Mouse (Mus musculus) lung, embryonic 16.5 days (tissue): ENCODE data around the gene Ipcef1. TPM values are rescaled to one million over a fixed set of nuclear protein-coding genes. Genes with fewer than 3 reads are reported as not detected.

ENCODE experiments used
- ATAC-seq: fragments of 200-750 bp; cut with Nextera tagmentation; 2 replicates; pipeline ENCODE4 v1.8.0; 2017; ENCODE audit warnings: low read depth, mild to moderate bottlenecking, moderate library complexity
- H3K27ac ChIP-seq: fragments of 300-500 bp; sonication (generic); 2 replicates; pipeline ENCODE4 v1.5.1; 2014; ENCODE audit warnings: mild to moderate bottlenecking, control low read depth, low read length
- H3K27me3 ChIP-seq: fragments of 300-500 bp; sonication (generic); 2 replicates; pipeline ENCODE4 v1.6.1; 2014; ENCODE audit warnings: low read depth, low read length, mixed read lengths; ENCODE audit not compliant: control insufficient read depth, insufficient read depth
- H3K36me3 ChIP-seq: fragments of 300-500 bp; sonication (generic); 2 replicates; pipeline ENCODE4 v1.6.1; 2014; ENCODE audit warnings: low read length; ENCODE audit not compliant: control insufficient read depth, insufficient read depth
- H3K4me1 ChIP-seq: fragments of 300-500 bp; sonication (generic); replicated peaks from 2 replicates; pipeline ENCODE4 v1.6.1; 2014; ENCODE audit warnings: low read length, mixed read lengths; ENCODE audit not compliant: control insufficient read depth, insufficient read depth
- H3K4me2 ChIP-seq: fragments of 300-500 bp; sonication (generic); 2 replicates; pipeline ENCODE4 v1.6.1; 2014; ENCODE audit warnings: low read depth, low read length, control low read depth
- H3K4me3 ChIP-seq: fragments of 300-500 bp; sonication (generic); 2 replicates; pipeline ENCODE4 v1.5.1; 2014; ENCODE audit warnings: mild to moderate bottlenecking, low read length, control low read depth
- H3K9ac ChIP-seq: fragments of 300-500 bp; sonication (generic); 2 replicates; pipeline ENCODE4 v1.6.1; 2014; ENCODE audit warnings: low read length, control low read depth
- H3K9me3 ChIP-seq: fragments of 300-500 bp; sonication (generic); 2 replicates; pipeline ENCODE4 v1.6.1; 2016; ENCODE audit warnings: low read length; ENCODE audit not compliant: control insufficient read depth
- WGBS: fragments of 180-500 bp; shearing (Covaris S2); extraction: QIAGEN DNeasy Blood & Tissue Kit; methylation state at CpG from one replicate; pipeline ENCODE4 v1.1.7; 2014; 5-methylcytosine and 5-hydroxymethylcytosine counted together
- polyA plus RNA-seq: library from polyadenylated mRNA; unstranded; fragments of >200 nt; fragmentation: Nextera tagmentation; extraction: Ambion mirVana; gene quantifications from 2 replicates; pipeline ENCODE4 v1.2.1, GENCODE M21; 2015

Ipcef1 gene
- polyA plus RNA-seq: 0.20 and 0.24 TPM in 2 replicates

- 0 out of 2 replicates have a peak, but pooled peaks have one; percentile 22 for ATAC-seq
- H3K36me3 ChIP-seq: no peaks in the 10 kb centered on the region
- no peaks in the 10 kb centered on the region for H3K9me3 ChIP-seq
- WGBS: 30% methylated on average over 12 of the region's 12 CpGs
- 0 out of 2 replicates have a peak within 1 kb of the TSS, but pooled peaks have one; percentile 29 for H3K9ac ChIP-seq
- H3K27me3 ChIP-seq: no peaks in the 10 kb centered on the region
- H3K27ac ChIP-seq: peak within 1 kb of the TSS; percentile 58
- no peak within 1 kb of the TSS for H3K4me3 ChIP-seq
- H3K4me2 ChIP-seq: peak within 1 kb of the TSS; percentile 15; the same call in 1 of the 2 replicates
- H3K4me1 ChIP-seq: peaks cover 10% of the 10 kb centered on the region; the same call in 1 of the 2 replicates
Measured at GRCm38 (mm10) chr10:7052315-7053017, at the start of gene Ipcef1. TSS of gene Ipcef1 (minus strand) at chr10:7052478.

DNA sequence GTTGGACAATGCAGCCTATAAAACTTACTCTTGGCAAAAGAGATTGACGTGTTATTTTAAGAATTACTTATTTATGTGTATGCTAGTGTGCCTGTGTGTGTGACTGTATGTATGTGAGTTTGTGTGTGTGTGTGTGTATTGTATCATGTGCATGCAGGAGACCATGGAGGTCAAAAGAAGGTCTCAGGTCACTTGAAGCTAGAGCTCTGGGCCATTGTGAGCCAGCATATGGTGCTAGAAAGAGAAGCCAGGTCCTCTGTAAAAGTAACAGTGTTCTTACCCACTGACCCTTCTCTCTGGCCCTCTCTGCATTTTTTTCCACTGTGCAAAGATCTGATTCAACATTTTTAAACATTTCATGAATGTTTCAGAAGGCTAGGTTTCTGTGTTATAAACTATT, 25.7 kb upstream of the Ipcef1 start:
- H3K27ac ChIP-seq: peak overlapping the region; percentile 12; the same call in 1 of the 2 replicates
- no peak overlapping the region for H3K4me2 ChIP-seq

GRCm38 (mm10) chr10:7077389-7077808, 25.1 kb upstream of the Ipcef1 start:
- H3K27ac ChIP-seq: no peak overlapping the region

More for the DNA sequence above, 25.7 kb upstream of the Ipcef1 start:
- H3K9me3 ChIP-seq: no peaks in the 10 kb centered on the region
- no peak overlapping the region for H3K9ac ChIP-seq
- no peak overlapping the region for H3K4me3 ChIP-seq
- H3K4me1 ChIP-seq: no peaks in the 10 kb centered on the region; the same call in 1 of the 2 replicates
- 58% methylated on average over 1 of the region's 1 CpGs for whole genome bisulfite sequencing
- no peak for ATAC-seq
- H3K36me3 ChIP-seq: no peaks in the 10 kb centered on the region
- H3K27me3 ChIP-seq: no peaks in the 10 kb centered on the region

GRCm38 (mm10) chr10:7076662-7077211, 24.5 kb upstream of the Ipcef1 start:
- Histone ChIP-seq H3K9me3 (no peaks in the 10 kb centered on the region), H3K27me3 (no peaks in the 10 kb centered on the region), H3K9ac (no peak overlapping the region), H3K4me1 (no peaks in the 10 kb centered on the region; the same call in 1 of the 2 replicates), H3K4me3 (peak overlapping the region; percentile 19; the same call in 1 of the 2 replicates), H3K4me2 (peak overlapping the region; percentile 45), H3K27ac (peak overlapping the region; percentile 1; the same call in 1 of the 2 replicates), H3K36me3 (no peaks in the 10 kb centered on the region)
- peak; percentile 77 for ATAC-seq
- 32% methylated on average over 7 of the region's 8 CpGs for WGBS

More at GRCm38 (mm10) chr10:7077389-7077808, 25.1 kb upstream of the Ipcef1 start:
- ATAC-seq: peak; percentile 74
- WGBS: 38% methylated on average over 7 of the region's 7 CpGs
- no peaks in the 10 kb centered on the region; the same call in 1 of the 2 replicates for H3K4me1 ChIP-seq
- no peak overlapping the region for H3K9ac ChIP-seq
- no peaks in the 10 kb centered on the region for H3K9me3 ChIP-seq
- no peak overlapping the region for H3K4me3 ChIP-seq
- no peak overlapping the region for H3K4me2 ChIP-seq
- H3K36me3 ChIP-seq: no peaks in the 10 kb centered on the region
- H3K27me3 ChIP-seq: no peaks in the 10 kb centered on the region

GRCm38 (mm10) chr10:7076201-7076600, 23.9 kb upstream of the Ipcef1 start:
- Histone ChIP-seq H3K36me3 (no peaks in the 10 kb centered on the region), H3K27ac (peak overlapping the region; percentile 1; the same call in 1 of the 2 replicates), H3K4me2 (peak overlapping the region; percentile 45), H3K4me3 (peak overlapping the region; percentile 19; the same call in 1 of the 2 replicates), H3K9ac (no peak overlapping the region), H3K9me3 (no peaks in the 10 kb centered on the region), H3K4me1 (no peaks in the 10 kb centered on the region; the same call in 1 of the 2 replicates), H3K27me3 (no peaks in the 10 kb centered on the region)
- peak; percentile 80 for ATAC-seq
- WGBS: 10% methylated on average over 8 of the region's 8 CpGs

DNA sequence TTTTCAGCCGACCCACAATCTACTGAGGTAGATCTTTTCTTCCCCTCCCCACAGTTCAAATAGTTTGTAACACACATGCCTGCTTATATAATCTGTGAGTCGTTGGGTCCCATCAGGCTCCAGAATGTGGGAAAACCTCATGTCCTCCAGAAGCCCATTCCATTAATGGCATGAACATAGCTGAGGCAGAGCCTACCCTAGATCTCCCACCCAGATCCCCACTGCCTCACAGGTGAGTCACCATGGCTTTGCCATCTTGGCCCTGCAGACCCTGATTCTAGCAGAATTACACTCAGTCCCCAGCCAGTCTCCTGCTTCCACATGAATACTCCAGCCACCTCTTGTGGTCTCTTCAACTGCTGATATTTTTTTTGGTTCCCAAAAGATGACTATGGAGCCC, 23.4 kb upstream of the Ipcef1 start:
- Histone ChIP-seq H3K4me3 (no peak overlapping the region), H3K36me3 (no peaks in the 10 kb centered on the region), H3K9me3 (no peaks in the 10 kb centered on the region), H3K9ac (no peak overlapping the region), H3K27ac (no peak overlapping the region), H3K27me3 (no peaks in the 10 kb centered on the region), H3K4me1 (no peaks in the 10 kb centered on the region; the same call in 1 of the 2 replicates), H3K4me2 (no peak overlapping the region)
- ATAC-seq: no peak
- 91% methylated on average over 2 of the region's 2 CpGs for WGBS

- Histone ChIP-seq H3K9me3 (no peaks in the 10 kb centered on the region), H3K9ac (no peak overlapping the region), H3K4me2 (no peak overlapping the region), H3K4me1 (no peaks in the 10 kb centered on the region; the same call in 1 of the 2 replicates), H3K36me3 (no peaks in the 10 kb centered on the region), H3K4me3 (no peak overlapping the region), H3K27me3 (no peaks in the 10 kb centered on the region), H3K27ac (no peak overlapping the region)
- ATAC-seq: no peak
- 93% methylated on average over 2 of the region's 2 CpGs for WGBS
Measured at GRCm38 (mm10) chr10:7074231-7074630, 22.0 kb upstream of the Ipcef1 start.

GRCm38 (mm10) chr10:7070924-7071323, 18.6 kb upstream of the Ipcef1 start:
- ATAC-seq: no peak
- Histone ChIP-seq H3K9ac (no peak overlapping the region), H3K4me3 (no peak overlapping the region), H3K36me3 (no peaks in the 10 kb centered on the region), H3K27me3 (no peaks in the 10 kb centered on the region), H3K4me1 (no peaks in the 10 kb centered on the region), H3K4me2 (no peak overlapping the region), H3K9me3 (no peaks in the 10 kb centered on the region), H3K27ac (no peak overlapping the region)
- WGBS: 79% methylated on average over 5 of the region's 5 CpGs

- no peaks in the 10 kb centered on the region for H3K36me3 ChIP-seq
- no peaks in the 10 kb centered on the region for H3K9me3 ChIP-seq
- no peak overlapping the region for H3K4me2 ChIP-seq
- WGBS: 47% methylated on average over 8 of the region's 8 CpGs
- ATAC-seq: no peak
- H3K4me1 ChIP-seq: no peaks in the 10 kb centered on the region
- no peak overlapping the region for H3K9ac ChIP-seq
- H3K4me3 ChIP-seq: no peak overlapping the region
- H3K27me3 ChIP-seq: no peaks in the 10 kb centered on the region
- H3K27ac ChIP-seq: no peak overlapping the region
Measured at GRCm38 (mm10) chr10:7070100-7070835, 18.0 kb upstream of the Ipcef1 start.
